Mouse (Mus musculus) layer of hippocampus, adult 8-10 months (tissue): ENCODE measurements around the gene Tmem236. TPM values are rescaled to one million over a fixed set of nuclear protein-coding genes. Genes with fewer than 3 reads are reported as not detected.

Source experiments
- DNase-seq, 2 experiments: peaks; one replicate each; pipeline ENCODE4 v3.0.0; 2022; ENCODE audit warnings: low spot score in 2 of 2
- total RNA-seq, 4 experiments: library from RNA; stranded (reverse); gene quantifications; 2 replicates each; pipeline ENCODE4 v1.2.4; 2022

The Tmem236 gene
- under 1 TPM in 3 of 4 experiments, not detected in 1; 0.10 to 0.12 (median 0.11) TPM for total RNA-seq

- no peak for DNase-seq
These were observed at the start of gene Tmem236 for GRCm38 (mm10) chr2:14174334-14174733. Gene Tmem236, plus strand, starts transcription at chr2:14174523.

GRCm38 (mm10) chr2:14126387-14126786 is 47.9 kb upstream of the Tmem236 start:
- no peak for DNase-seq

DNA sequence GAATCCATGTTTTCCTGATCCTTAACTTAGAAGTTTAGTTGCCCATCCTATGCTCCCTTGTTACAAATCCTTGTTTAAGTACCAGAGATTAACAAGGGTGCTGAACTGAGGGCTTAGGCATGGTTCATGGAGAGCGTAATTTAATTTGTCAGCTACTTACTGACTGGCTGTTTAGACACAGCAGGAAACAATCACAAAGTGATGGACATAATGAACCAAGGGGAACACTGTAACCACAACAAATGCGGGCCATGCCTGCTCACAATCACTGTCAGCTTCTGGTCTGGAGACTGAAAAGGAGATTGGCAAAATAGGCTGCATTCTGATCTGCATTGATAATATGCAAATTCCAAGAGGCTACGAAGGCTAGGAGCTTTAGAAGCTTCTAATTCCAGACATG is 46.7 kb upstream of the Tmem236 start:
- no peak for DNase-seq

- no peak for DNase-seq
These were observed 43.5 kb upstream of the Tmem236 start for GRCm38 (mm10) chr2:14130641-14131339.

DNA sequence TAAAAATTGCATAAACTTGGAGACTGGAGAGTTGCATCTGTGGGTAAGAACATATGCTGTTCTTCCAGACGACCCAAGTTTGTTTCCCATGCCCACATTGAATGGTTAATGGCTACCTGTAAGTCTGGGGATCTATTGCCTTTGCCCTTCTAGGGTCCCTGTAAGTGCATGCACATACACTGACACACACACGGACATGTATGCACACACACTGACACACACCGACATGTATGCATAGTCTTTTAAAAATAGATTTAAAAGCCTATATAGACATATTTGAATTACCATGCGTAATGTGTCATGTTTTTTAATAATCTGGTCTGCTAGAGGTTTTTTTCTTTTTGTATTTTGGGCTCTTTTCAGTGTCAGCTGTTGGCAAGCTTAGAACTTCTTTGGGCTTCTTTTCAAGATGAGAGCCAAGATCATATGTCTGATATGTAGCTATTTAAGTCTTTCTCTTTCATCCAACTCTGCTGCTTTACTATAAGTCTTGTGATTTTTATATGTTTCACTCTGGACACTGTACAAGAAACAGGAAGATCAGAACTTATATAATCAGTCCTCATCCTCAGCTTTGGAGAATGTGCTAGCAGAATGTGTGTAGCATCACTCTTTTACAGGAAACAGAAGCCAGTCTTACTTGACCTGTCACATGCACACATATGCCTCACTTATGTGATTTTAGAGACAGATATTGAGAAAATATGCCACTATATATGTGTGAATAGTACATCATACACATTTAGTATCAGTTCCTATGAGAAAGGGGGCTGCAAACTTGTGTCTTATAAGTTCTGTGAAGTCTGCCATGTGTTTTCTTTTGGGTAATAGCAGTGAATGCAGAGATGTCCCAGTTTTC is 41.6 kb upstream of the Tmem236 start:
- DNase-seq, result no peak

GRCm38 (mm10) chr2:14136906-14137305 is 37.4 kb upstream of the Tmem236 start:
- no peak for DNase-seq

DNA sequence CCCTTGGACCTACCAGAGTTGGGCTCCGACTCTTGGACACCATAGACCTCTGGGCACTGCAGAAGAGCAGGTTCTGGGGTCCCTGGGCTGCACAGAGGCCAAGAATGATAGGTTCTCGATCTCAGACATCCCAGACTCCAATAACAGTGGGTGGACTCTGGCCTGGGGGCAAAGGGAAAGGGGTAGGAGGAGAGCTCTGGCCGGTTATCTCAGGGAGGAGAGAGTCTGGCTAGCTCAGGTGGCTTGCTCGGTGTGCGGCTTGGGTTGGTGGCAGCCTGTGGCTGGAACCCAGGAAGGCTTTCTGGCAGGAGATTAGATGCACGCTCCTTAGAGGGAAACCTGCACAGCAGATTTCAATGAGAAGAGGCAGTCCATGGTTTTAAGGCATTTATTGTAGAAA is 34.7 kb upstream of the Tmem236 start:
- DNase-seq, result no peak

- DNase-seq, result no peak
These were observed 34.3 kb upstream of the Tmem236 start for GRCm38 (mm10) chr2:14140044-14140443.

DNA sequence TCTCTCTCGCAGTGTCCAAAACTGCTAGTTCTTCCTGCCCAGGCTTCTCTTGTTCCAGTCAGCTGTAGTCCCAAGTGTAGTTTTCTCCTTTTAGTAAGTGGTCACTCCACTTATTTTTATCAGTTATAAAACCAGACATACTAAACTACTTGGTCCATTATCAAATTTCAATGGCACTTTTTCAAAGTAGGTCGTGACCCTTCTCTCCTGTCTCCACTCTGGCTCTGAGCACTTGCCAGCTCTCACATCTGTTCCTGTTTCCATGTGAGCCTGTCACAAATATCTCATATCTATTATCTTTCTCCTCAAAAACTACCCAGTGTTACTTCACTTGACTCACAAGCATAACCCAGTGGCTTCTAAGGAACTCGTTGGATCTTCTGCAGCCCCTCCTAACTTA is 29.0 kb upstream of the Tmem236 start:
- no peak for DNase-seq

GRCm38 (mm10) chr2:14146913-14147312 is 27.4 kb upstream of the Tmem236 start:
- no peak for DNase-seq

DNA sequence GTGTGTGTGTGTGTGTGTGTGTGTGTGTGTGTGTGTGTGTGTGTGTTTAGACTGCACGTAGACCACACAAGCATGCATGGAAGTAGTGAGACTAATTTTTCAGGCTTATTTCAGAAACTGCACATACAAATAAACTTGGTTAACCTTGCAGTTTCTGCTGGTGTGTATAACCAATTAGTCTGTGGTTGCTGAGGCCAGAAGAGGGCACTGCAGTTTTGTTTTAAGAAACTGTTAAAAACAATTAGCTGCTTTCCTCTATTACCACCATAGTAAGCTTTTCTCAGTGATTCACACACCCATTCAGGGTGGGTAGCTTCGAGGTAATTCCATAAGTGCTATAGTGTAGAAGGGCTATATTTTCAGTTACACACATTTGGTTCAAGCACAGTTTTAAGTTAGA is 23.5 kb upstream of the Tmem236 start:
- DNase-seq, result no peak

DNA sequence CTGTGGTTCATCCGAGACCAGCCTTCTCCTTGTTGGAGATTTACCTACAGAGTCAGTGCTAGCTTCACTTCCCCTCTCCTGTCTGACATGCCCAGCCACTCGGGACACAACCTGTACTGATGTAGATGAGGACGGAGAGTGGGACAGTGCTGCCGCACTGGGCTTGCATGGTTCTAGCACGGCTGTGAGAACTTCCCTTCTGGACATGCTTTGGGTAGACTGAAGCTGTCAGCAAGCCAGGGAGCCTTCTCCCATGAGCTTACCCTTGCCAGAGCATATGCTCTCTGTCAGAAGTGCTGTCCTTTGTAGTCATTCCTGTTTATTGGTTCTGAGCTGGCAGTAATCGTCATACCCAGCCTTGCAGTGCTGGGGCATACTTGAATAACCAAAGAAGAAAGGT is 22.5 kb upstream of the Tmem236 start:
- DNase-seq, result no peak

DNA sequence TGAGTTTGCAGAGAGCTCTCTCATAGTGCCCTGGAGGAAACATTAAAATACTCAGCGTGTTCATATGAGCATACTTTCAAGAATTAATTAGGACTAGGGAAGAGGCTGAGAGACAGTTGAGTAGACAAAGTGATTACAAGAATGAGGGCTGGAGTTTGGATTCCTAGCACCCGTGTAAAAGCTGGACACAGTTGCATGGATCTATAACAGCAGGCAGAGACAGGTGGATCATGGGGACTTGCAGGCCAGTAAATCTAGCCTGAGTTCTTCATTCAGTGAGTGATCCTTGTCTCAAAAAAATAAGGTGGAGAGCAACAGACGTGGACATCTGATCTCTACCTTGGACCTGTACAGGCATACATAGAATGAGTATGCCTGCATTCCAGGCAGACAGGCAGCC is 15.3 kb upstream of the Tmem236 start:
- no peak for DNase-seq

- DNase-seq, result no peak
These were observed 14.6 kb upstream of the Tmem236 start for GRCm38 (mm10) chr2:14159756-14160155.

GRCm38 (mm10) chr2:14164459-14165030 is 9.8 kb upstream of the Tmem236 start:
- DNase-seq, result no peak

DNA sequence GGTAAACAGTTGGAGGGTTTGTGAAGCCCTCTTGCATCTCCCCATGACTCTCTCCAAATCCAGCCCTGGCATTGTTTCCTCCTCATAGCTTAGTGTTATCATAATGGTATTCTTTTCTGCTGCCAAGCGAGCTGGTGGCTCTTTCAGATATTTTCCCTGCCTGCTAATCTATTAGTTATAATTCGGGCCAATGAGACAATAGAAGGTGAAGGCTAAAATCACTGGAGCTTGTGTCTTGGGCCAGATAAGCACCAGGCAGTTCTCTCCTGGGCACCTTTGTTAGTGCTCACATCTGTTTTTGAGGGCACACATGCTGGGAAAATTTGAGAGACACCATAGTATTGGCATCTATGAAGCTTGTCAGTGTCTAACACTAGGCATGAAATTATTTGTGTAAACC is 9.3 kb upstream of the Tmem236 start:
- no peak for DNase-seq

- DNase-seq, result no peak
These were observed 8.5 kb upstream of the Tmem236 start for GRCm38 (mm10) chr2:14165618-14166344.

GRCm38 (mm10) chr2:14167721-14168120 is 6.6 kb upstream of the Tmem236 start:
- no peak for DNase-seq

DNA sequence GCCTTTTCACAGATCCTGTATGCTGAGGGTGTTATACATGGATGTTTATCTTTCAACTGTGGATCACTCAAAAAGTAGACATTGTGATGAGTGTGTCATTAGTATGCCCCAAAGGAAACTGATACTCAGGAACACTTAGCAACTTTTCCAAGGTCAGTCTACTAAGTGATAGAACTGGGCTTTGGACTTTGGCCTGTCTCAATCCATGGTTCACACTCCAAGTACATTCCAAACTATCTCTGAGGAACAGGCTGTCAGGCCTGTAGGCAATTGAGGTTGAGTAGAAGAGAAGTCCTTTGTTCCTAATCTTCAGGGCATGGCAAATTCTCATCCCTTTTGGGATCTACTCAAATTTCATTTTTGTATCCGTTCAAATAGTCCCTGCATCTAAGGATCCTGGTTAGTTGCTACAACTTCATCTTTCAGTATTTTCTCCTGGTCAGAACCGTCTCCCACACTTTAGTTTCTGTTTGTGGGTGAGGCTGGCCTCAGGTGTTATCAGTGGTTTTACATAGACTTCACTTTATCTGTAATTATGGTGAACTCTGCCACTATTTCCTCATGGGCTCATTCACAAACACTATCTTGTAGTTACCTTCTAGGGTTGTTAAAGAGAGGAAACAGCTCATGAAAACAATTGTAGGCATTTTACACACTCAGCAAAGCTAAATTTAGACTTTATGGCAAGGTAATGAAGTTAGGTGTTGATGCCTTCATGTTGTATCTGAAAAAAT is 2.3 kb downstream of the Tmem236 start:
- DNase-seq, result no peak

- no peak for DNase-seq
These were observed 10.1 kb downstream of the Tmem236 start for GRCm38 (mm10) chr2:14184375-14184774.

DNA sequence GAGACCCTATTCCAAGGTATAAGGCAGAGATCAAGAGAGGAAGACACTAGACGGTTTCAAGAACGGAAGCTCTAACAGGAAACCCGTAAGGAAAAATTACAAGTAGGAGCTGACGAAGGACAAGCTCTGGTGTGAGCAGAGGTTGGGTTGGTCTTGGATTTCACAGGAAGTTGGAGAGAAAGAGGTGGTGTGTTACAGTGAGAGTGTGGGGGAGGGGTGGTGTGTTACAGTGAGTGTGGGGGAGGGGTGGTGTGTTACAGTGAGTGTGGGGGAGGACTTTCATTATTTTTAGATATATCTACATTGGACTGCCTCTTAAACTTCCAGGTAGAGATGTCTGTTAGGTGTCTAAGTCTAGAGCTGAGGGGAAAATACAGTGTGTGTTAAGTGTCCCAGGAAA is 16.4 kb downstream of the Tmem236 start:
- no peak for DNase-seq
